Mouse (Mus musculus) adipocyte (in vitro differentiated cells): Measurements from ENCODE around the gene Cep295nl.
"Not testable (repeated sequence)": the region's sequence is repeated elsewhere in the genome, so short reads cannot be mapped to it uniquely, and the experiment has no call there.

Experiments
- DNase-seq: peaks from one replicate; pipeline ENCODE4 v3.0.0-alpha.2; 2016; ENCODE audit warnings: low spot score

The Cep295nl gene

DNA sequence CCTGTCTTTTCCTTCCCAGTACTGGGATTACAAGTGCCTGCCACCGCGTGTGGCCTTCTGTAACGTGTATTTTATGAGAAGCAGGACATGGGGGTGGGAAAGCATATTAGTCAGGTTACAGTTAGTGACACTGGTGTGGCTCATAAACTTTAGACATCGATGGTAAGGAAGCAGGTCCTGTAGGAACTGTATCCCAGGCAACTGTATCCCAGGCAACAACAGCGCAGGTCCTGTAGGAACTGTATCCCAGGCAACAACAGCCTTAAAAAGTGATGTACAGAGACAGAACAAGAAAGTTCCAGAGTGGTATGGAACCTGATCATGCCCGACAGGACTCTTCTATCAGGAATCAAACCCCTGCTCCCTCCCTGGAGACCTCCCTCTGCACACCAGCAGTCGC lies 20.8 kb downstream of the Cep295nl start:
- DNase-seq: no peak

DNA sequence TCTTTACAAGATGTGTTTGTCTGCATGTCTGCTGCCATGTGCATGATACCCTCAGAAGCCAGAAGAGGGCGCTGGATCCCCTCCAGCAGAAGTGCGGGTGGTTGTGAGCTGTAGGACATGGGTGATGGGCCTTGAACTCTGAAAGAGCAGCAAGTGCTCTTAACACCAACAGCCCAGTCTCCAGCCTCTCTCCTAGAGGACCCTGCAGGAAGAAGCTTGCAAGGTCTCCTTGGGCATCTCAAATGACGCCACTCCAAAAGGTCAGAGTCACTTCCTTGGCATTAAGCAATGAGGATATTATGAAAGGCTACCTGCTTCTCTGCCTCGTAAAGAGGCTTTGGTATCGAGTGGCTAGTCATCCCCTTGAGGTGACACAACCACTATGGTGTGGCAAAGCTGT lies 23.6 kb downstream of the Cep295nl start:
- peak; percentile 38 for DNase-seq

DNA sequence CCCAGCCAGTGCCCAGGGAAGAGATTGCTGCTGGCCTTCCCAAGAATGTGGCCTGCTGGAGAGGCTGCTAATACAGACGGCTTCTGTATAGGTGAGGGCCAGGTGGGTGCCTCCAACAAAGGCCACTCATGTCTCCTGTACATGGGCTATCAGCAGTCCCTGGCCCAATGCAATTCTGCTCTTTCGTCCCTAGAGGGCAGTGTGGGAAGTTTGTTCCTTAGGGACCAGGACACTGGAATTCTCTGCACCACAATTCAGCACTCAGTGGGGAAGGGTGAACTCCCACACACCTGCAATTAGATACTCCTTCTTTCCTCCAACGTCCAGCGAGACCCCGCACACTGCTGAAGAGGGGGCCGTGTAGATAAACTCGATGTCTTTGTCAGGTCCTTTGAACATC lies 25.2 kb downstream of the Cep295nl start:
- peak; percentile 82 for DNase-seq

DNA sequence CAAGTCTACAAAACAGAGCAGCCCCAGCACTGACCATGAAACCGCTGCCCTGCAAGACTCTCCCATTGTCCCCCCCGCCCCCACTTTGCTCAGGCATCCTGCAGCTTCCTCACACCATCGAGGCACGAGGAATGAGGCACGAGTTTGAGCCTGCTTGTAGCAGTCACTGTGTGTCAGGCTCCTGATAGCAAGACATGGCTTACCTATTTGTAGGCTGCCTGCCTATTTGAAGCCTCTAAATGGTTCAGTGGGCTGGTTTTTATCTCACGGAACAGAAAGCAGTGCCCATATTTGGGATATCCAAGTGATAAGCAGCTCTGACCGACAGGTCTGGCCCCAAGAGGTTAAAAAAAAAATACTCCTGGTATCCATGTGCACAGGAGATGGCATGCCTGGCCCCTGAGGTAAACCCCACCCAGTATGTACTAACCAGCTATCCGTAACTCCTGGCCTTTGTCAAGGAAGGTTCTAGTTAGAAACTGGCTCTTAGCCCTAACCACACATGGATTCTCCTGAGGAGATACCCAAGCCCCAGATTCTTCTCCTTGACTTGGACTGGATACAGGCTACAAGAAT lies 26.0 kb downstream of the Cep295nl start:
- no peak for DNase-seq

DNA sequence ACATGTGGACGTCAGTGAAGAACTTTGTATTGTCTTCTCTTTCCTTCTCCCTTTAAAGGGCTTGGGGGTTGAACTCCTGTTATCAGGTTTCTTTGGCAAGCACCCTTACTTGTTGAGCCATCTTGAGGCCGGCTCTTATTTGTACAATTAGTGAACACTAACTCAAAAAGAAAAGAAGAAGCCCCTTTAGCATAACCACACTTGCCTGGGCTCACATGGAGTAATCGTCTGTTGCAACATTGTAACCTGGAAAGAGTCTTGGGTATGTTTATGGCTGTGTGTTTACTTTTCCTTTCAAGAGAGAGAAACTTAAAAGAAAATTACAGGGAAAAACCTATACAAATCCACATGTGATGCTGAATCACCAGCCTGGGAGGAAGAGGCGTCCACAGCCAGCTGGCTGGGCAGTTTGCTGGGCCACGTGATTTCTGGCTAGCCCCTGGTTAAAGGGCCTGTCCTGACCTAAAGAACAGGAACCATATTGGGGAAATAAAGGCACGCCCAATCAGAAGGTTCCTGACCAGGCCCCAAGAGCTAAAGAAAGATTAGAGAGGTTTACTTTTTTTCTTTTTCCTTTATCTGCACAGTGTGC lies 30.1 kb downstream of the Cep295nl start:
- no peak for DNase-seq

DNA sequence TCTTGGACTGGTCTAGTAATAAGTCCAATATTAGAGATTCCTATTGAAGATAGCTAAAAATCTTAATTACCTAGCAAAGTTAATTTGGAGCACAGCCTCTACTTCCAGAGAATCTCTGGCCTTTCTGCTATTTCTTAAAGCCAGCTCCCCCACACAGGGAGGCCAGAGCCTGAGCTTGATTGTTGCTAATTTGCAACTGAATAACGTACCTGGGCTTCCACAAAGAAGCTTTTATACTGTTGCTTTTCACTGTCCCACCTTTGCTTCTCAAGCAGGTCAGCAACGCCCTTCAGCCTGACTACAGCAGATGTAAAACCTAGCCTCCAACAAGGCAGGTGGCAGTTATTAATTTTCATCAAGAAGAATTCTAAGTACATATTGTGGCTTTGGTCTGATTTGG lies 34.3 kb downstream of the Cep295nl start:
- not testable (repeated sequence) for DNase-seq

- DNase-seq: not testable (repeated sequence)
Measured at GRCm38 (mm10) chr11:118303959-118304358, 38.3 kb downstream of the Cep295nl start.

DNA sequence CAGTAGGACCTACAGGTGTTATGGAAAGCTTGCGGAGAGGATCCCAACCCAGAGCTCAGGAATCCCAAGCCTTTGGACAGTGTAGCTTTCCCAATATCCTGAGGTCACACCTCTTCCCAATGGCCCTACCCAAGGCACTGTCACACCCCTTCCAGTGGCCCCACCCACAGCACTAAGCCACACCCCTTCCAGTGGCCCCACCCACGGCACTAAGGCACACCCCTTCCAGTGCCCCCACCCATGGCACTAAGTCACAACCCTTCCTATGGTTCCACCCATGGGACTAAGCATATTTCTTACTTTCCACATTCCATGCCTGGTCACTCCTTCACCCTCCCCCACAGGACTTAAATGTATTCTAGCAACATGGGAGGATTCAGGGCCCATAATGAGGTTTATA lies 43.5 kb downstream of the Cep295nl start:
- DNase-seq: no peak

DNA sequence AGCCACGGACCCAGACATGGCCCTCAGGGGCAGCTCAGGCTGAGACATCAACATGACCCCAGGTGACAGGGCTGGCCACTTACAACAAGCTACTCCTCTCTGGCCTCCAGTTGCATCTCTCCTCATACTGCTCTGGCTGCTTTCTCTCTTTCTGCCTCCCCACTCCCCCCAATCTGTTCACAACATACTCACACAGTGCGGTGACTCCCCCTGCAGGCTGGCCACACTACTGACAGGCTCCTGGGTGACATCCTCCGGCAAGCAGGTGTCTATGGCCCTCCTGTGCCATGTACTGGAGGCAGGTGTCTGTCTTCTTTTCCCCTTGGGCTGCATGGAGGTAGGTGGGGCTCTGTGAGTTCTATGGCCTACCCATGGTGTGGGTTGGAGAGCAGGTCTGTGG lies 44.3 kb downstream of the Cep295nl start:
- no peak for DNase-seq

GRCm38 (mm10) chr11:118295026-118295425 lies 47.3 kb downstream of the Cep295nl start:
- no peak for DNase-seq

- no peak for DNase-seq
Measured at GRCm38 (mm10) chr11:118292671-118293070, 49.6 kb downstream of the Cep295nl start.

DNA sequence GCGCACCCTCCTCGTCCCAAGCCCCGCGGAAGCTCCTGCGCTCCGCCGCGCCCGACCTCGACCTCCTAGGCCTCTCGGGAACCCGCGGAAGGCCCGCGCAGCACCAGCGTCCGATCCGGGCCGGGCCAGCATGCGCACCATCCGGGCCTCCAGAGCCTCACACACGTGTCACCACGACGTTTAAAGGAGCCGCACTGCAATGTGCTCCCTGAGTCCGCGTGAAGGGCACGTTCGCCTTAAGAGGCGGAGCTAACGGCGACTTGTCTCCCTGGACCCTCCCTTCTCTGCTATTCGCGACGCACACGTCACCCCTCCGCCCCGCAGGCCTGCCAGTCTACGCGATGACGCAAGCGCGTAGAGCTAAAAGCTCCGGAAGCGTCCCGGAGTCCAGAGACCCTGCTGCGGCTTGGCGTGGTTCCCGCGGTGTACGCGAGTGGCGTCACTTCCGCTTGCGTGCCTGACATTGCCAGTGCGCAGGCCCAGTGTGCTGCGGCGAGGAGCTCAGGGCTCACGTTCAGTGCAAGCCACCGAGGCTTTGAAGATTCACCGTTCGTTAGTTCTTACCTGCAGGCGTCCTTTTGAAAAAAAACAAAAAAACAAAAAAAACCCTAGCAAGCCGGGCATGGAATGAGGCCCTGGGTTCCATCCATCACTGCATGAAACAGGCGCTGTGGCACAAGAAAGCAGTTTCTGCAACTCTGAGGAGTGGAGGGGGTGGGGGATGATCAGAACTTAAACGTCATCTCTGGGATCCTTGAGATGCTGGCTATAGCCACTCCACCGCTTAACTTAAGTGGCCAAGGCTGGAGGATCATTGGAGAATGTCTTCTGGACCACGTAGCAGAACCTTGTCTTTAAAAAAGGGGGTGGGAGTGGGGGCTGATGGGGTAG lies 52.1 kb downstream of the Cep295nl start, which contains the start of gene Usp36:
Gene Usp36 (minus strand): TSS at position 246 of the 891 bp plus-strand sequence.
- peak; percentile 100 for DNase-seq

- DNase-seq: peak; percentile 44
Measured at GRCm38 (mm10) chr11:118289562-118289961, 52.7 kb downstream of the Cep295nl start.

GRCm38 (mm10) chr11:118289037-118289511 lies 53.2 kb downstream of the Cep295nl start:
- peak; percentile 31 for DNase-seq

DNA sequence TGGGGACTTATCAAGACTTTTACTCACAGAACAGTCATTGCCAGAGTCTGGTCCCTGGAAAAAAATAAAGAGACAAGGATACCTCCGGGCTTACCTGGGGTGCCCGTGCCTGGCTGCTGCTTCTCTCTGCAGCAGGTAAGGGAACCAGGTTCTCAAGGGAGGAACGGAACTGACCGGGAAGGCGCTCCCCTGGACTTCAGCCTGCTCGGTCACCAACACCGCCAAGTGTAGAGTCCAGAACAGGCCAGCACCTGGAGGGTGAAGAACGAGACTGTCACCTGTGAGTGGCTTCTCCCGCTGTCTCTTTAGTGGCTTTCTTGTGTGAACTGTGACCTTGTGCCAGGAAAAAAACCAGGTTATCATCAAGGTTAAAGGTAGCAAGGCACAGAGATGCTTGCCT lies 54.7 kb downstream of the Cep295nl start:
- no peak for DNase-seq

DNA sequence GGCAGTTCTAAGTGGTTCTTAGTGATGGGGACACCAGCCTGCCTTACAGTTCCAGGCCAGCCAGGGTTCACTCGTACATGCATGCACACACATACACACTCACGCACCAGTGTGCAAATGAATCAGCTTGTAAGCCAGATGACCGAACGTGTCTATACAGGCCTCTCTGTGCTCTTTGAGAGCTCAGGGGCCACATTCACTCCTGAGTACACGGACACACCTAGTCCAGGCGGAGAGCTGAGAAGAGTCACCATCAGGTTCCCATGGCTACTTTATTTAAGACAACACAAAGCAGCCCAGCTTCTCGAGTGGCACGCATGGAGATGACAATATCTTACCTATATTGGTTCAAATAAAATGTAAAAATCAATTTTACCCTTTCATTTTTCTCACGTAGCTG lies 55.9 kb downstream of the Cep295nl start:
- no peak for DNase-seq

GRCm38 (mm10) chr11:118285791-118286190 lies 56.5 kb downstream of the Cep295nl start:
- no peak for DNase-seq
